Mouse (Mus musculus): ENCODE measurements at regions not wholly inside any gene's neighbourhood (a gene's known extent, or its start where the extent isn't known, plus 50 kb on each side); places are given as distances from the start of the nearest gene placed in this dataset.

DNA sequence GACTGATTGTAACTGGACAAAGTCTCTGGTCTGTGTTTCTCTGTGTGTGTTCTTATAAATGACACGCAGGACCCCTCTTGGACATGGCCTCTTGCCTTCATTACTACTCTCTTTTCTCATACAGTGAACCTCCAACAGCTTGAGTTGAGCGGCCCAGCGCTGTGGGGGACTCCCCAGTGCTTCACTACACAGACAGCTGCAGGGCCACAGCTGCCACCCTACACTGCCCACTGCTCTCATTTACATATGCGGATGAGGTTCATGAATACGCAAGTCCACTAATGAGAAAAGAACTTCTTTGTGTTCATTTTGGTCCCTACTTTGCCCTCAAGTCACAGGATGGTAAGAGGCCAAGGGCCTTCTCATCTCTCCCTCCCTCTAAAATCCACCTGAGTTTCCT is 183.4 kb upstream of the Bcl6 start:
- TF ChIP-seq CTCF (IDR thresholded peaks at IDR 0.05; ENCODE audit: low read depth) = no peak
- no peak for TF ChIP-seq EP300 (IDR thresholded peaks at IDR 0.05; ENCODE audit: low read depth)

Data from liver, embryonic 14.5 days (tissue).